Mouse (Mus musculus) olfactory bulb, adult 2 months (tissue): ENCODE data around the gene Pcsk6. TPM values are rescaled to one million over a fixed set of nuclear protein-coding genes. Genes with fewer than 3 reads are reported as not detected.

Source experiments
- H3K27ac ChIP-seq: fragments of 200-500 bp; 2 replicates; pipeline ENCODE4 v1.5.1; 2012; ENCODE audit warnings: low read depth, low read length; ENCODE audit not compliant: insufficient read depth
- H3K4me1 ChIP-seq: fragments of 200-500 bp; 2 replicates; pipeline ENCODE4 v1.6.1; 2012; ENCODE audit warnings: low read length; ENCODE audit not compliant: control insufficient read depth, insufficient read depth
- H3K4me3 ChIP-seq: fragments of 200-500 bp; 2 replicates; pipeline ENCODE4 v1.5.1; 2012; ENCODE audit warnings: mild to moderate bottlenecking, low read depth, low read length, moderate library complexity; ENCODE audit not compliant: insufficient read depth
- CTCF ChIP-seq: fragments of 200-500 bp; IDR thresholded peaks from 2 replicates; pipeline ENCODE4 v1.5.1; 2012; ENCODE audit warnings: low read depth, mild to moderate bottlenecking, low read length, moderate library complexity; ENCODE audit not compliant: insufficient read depth
- POLR2A ChIP-seq: fragments of 200-500 bp; IDR thresholded peaks from 2 replicates; pipeline ENCODE4 v1.6.1; 2012; ENCODE audit warnings: mild to moderate bottlenecking, low read depth, low read length, moderate library complexity; ENCODE audit not compliant: insufficient read depth
- WGBS: fragments of 180-500 bp; shearing (Covaris S2); methylation state at CpG from one replicate; pipeline ENCODE4 v1.1.7; 2018; 5-methylcytosine and 5-hydroxymethylcytosine counted together
- polyA plus RNA-seq: library from polyadenylated mRNA; stranded (reverse); fragments of >200 nt; gene quantifications from 2 replicates; pipeline ENCODE4 v1.2.4, GENCODE M21; 2012; ENCODE audit warnings: low replicate concordance; ENCODE audit not compliant: missing spikeins, insufficient read depth, insufficient read length

Gene Pcsk6
- polyA plus RNA-seq, 1 experiment: not detected

GRCm38 (mm10) chr7:65862473-65863176 lies 1.1 kb downstream of the Pcsk6 start:
- peak overlapping the region; percentile 58 for H3K4me3 ChIP-seq
- no peak overlapping the region for H3K27ac ChIP-seq
- 5% methylated on average over 61 of the region's 61 CpGs for WGBS

GRCm38 (mm10) chr7:65869173-65869572 lies 7.6 kb downstream of the Pcsk6 start:
- peaks cover 24% of the 10 kb centered on the region for H3K4me1 ChIP-seq
- TF ChIP-seq POLR2A (no peak), CTCF (no peak)
- H3K4me3 ChIP-seq: no peak overlapping the region
- H3K27ac ChIP-seq: no peak overlapping the region
- WGBS: 89% methylated on average over 16 of the region's 16 CpGs

More at GRCm38 (mm10) chr7:65862473-65863176, 1.1 kb downstream of the Pcsk6 start:
- peaks cover 20% of the 10 kb centered on the region for H3K4me1 ChIP-seq
- no peak for TF ChIP-seq POLR2A
- TF ChIP-seq CTCF: no peak

DNA sequence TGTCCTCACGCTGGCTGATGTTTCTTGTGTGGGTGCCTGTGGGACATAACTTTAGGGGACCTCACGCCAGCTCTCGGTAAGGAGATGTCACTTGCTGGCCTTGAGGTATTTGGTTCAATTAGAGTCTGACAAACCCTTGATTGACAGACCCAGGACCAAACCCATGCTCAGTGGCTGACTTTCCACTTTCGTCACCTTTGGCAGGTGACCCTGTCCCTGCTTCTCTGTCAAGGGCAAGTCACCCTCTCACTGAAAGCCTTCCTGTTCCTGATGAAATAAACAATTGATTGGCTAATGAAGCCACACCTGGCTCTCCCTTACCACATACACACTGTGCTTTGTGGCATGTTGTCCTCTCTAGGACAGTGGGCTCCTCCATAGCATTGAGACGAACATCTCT lies 8.3 kb downstream of the Pcsk6 start:
- no peak overlapping the region for H3K27ac ChIP-seq
- H3K4me1 ChIP-seq: peaks cover 24% of the 10 kb centered on the region
- TF ChIP-seq CTCF (no peak), POLR2A (no peak)
- no peak overlapping the region for H3K4me3 ChIP-seq
- WGBS: 93% methylated on average over 5 of the region's 5 CpGs

GRCm38 (mm10) chr7:65870227-65870626 lies 8.7 kb downstream of the Pcsk6 start:
- no peak for TF ChIP-seq CTCF
- TF ChIP-seq POLR2A: no peak
- Histone ChIP-seq H3K4me1 (peaks cover 24% of the 10 kb centered on the region), H3K4me3 (no peak overlapping the region), H3K27ac (no peak overlapping the region)
- 93% methylated on average over 5 of the region's 5 CpGs for WGBS

GRCm38 (mm10) chr7:65870928-65871580 lies 9.5 kb downstream of the Pcsk6 start:
- Histone ChIP-seq H3K27ac (no peak overlapping the region), H3K4me3 (no peak overlapping the region), H3K4me1 (peaks cover 24% of the 10 kb centered on the region)
- WGBS: 43% methylated on average over 10 of the region's 10 CpGs
- no peak for TF ChIP-seq POLR2A
- no peak for TF ChIP-seq CTCF

DNA sequence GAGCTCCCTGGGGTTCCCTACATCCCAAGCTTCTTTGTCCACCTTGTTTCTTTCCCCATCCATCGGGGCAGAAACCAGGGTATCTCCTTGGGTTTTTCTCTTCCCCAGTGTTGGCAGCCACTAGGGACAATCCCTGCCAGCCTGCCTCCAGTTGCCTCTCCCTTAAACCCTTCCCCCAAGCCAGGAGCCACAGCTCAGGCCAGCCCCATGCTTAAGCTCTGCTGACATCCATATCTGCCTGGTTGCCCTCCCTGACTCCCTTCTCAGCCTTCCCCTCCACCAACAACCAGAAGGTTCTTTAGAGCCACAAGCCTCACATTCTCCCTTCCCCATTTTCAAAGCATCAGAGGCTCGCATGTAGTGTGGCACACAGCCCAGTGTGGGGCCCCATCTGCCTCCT lies 10.3 kb downstream of the Pcsk6 start:
- TF ChIP-seq CTCF: no peak
- no peak for TF ChIP-seq POLR2A
- 80% methylated on average over 2 of the region's 2 CpGs for WGBS
- H3K27ac ChIP-seq: 0 out of 2 replicates have a peak overlapping the region, but pooled peaks have one; percentile 5
- peaks cover 24% of the 10 kb centered on the region for H3K4me1 ChIP-seq
- no peak overlapping the region for H3K4me3 ChIP-seq

- no peak overlapping the region for H3K27ac ChIP-seq
- H3K4me1 ChIP-seq: peaks cover 24% of the 10 kb centered on the region
- no peak overlapping the region for H3K4me3 ChIP-seq
- TF ChIP-seq POLR2A (no peak), CTCF (no peak)
- WGBS: 94% methylated on average over 6 of the region's 6 CpGs
These were observed 11.8 kb downstream of the Pcsk6 start for GRCm38 (mm10) chr7:65873176-65873845.

DNA sequence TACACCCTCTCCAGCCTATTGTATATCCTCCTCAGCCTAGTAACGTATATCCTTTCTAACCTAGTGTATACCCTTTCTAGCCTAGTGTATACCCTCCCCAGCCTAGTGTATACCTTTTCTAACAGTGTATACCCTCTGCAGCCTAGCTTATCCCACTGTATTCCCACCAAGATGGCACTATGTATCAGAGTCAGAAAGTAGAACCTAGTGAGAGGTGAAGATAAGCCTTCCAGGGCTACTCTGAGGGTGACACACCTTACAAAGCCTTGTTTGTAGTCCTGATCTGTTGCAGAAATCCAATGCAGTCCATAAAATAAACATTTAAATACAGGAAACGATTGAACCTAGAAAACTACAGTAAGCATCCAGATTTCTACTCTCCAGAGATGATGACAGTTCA lies 12.4 kb downstream of the Pcsk6 start:
- TF ChIP-seq POLR2A: no peak
- TF ChIP-seq CTCF: no peak
- H3K27ac ChIP-seq: no peak overlapping the region
- peaks cover 22% of the 10 kb centered on the region for H3K4me1 ChIP-seq
- H3K4me3 ChIP-seq: no peak overlapping the region
- WGBS: 93% methylated on average over 2 of the region's 2 CpGs

GRCm38 (mm10) chr7:65876596-65876995 lies 15.1 kb downstream of the Pcsk6 start:
- TF ChIP-seq POLR2A: no peak
- TF ChIP-seq CTCF: no peak
- Histone ChIP-seq H3K4me1 (peaks cover 9% of the 10 kb centered on the region), H3K4me3 (no peak overlapping the region), H3K27ac (no peak overlapping the region)
- 82% methylated on average over 3 of the region's 3 CpGs for WGBS
